Mouse (Mus musculus) layer of hippocampus, postnatal 25 days (tissue): ENCODE measurements around the gene Gm10408. TPM values are rescaled to one million over a fixed set of nuclear protein-coding genes. Genes with fewer than 3 reads are reported as not detected.
"Not testable (repeated sequence)": the region's sequence is repeated elsewhere in the genome, so short reads cannot be mapped to it uniquely, and the experiment has no call there.

Experiments used
- DNase-seq, 2 experiments: peaks; one replicate each; pipeline ENCODE4 v3.0.0; 2022; ENCODE audit warnings: mixed read lengths in 2 of 2, low spot score in 1 of 2; ENCODE audit errors: extremely low spot score in 1 of 2
- total RNA-seq, 2 experiments: library from RNA; stranded (reverse); gene quantifications; 2 replicates each; pipeline ENCODE4 v1.2.3; 2021

Gm10408 gene
- total RNA-seq, result not detected

DNA sequence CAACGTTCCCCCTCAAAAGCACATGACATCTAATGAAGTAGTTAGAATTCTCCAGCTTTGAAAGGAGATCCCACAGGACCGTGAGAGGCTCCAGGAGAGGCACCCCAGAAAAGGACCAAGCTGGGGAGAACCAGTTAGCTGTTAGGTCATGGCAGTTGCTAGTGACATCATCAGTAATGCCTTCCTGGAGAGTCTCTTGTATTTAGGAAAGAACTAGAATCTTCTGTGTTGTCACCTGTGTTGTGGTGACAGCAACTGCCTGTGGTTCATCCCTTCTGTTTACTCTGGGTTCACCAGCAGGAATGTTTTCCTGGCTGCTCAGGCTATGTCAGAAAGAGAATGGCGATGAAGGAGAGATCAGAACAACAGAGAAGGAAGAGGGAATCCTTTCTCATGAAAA lies at the start of gene Gm10408:
Gene Gm10408, plus strand, starts transcription at position 301 of the 400 bp plus-strand sequence.
- DNase-seq, result not testable (repeated sequence)

GRCm38 (mm10) chr14:3412314-3412713 lies 36.9 kb upstream of the Gm10408 start, which contains the start of gene Gm10409:
Gene Gm10409 (plus strand): TSS chr14:3412614.
- DNase-seq, result not testable (repeated sequence)

DNA sequence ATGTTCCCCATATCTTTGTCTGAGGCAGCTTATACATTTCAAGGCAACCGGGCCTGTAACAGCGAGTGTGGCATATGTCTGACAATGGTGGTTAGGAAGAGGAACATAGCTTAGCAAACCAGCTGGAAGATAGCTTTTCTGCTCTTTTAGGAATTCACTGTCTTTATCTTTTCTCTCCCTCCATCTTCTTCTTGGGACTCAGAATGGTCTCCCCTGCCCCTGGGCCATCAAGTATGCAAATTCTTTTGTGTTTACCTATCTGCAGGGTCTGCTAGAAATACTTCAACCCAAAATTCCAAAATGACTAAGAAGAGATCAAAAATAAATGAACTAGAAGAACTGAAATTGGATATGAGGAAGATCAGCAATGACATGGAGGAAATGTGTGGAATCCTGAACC lies 21.4 kb upstream of the Gm10408 start, which contains the start of gene Gm3005:
Gene Gm3005, plus strand, starts transcription at position 301 of the 400 bp plus-strand sequence.
- not testable (repeated sequence) for DNase-seq

Other genes starting within 250 kb of the Gm10408 start
- gene D830030K20Rik, start 240.9 kb upstream of the Gm10408 start, total RNA-seq, result 1 to 10 TPM; 4.4 to 5.5 TPM
- gene Gm2956, start 116.8 kb upstream of the Gm10408 start, total RNA-seq, result under 1 TPM in 1 of 2 experiments, not detected in 1; 0.57 TPM
- not detected for gene Gm10413, start 54.3 kb upstream of the Gm10408 start, total RNA-seq
- 1 to 10 TPM; 2.9 to 3.0 TPM for gene Gm10409, start 36.8 kb upstream of the Gm10408 start, total RNA-seq
- gene Gm3005, start 21.3 kb upstream of the Gm10408 start, total RNA-seq, result 1 to 10 TPM; 1.1 to 1.8 TPM
- gene Gm3012, start 185.1 kb downstream of the Gm10408 start, total RNA-seq, result not detected
- gene Gm3020, start 202.7 kb downstream of the Gm10408 start, total RNA-seq, result 1 to 10 TPM; 2.9 to 3.0 TPM
- not detected for gene Gm3043, start 239.4 kb downstream of the Gm10408 start, total RNA-seq